Mouse (Mus musculus): ENCODE results near the gene Triobp. TPM values are rescaled to one million over a fixed set of nuclear protein-coding genes. Genes with fewer than 3 reads are reported as not detected.

Gene Triobp
- polyA plus RNA-seq, 1 experiment from 2014 or later = 41.1 TPM

- ATAC-seq (ENCODE audit: insufficient number of reproducible peaks, insufficient read depth, low FRiP score, low read depth) = no peak
- H3K27ac ChIP-seq (replicated peaks in 1 of 2; ENCODE audit: control insufficient read depth in 1 of 2, insufficient read depth in 1 of 2, low read depth in 2 of 2, low read length in 2 of 2) = no peak overlapping the region
- 74% methylated on average over 13 of the region's 13 CpGs for whole genome bisulfite sequencing
These were observed 104.2 kb downstream of the Triobp start for GRCm38 (mm10) chr15:79051461-79052360.

GRCm38 (mm10) chr15:79052366-79052765 lies 104.8 kb downstream of the Triobp start:
- H3K27ac ChIP-seq (replicated peaks in 1 of 2; ENCODE audit: control insufficient read depth in 1 of 2, insufficient read depth in 1 of 2, low read depth in 2 of 2, low read length in 2 of 2) = no peak overlapping the region
- no peak overlapping the region for H3K9ac ChIP-seq (ENCODE audit: low read length)
- peaks cover 49% of the 10 kb centered on the region for H3K36me3 ChIP-seq (ENCODE audit: control insufficient read depth, insufficient read depth, low read length)
- H3K9me3 ChIP-seq (ENCODE audit: control insufficient read depth, low read length) = no peaks in the 10 kb centered on the region
- no peak overlapping the region for H3K4me2 ChIP-seq (ENCODE audit: low read length)
- no peaks in the 10 kb centered on the region for H3K27me3 ChIP-seq (ENCODE audit: control insufficient read depth, insufficient read depth, low read length)
- peaks cover 0 to 3% of the 10 kb centered on the region in 2 experiments; a peak in 1 of 4 replicates for H3K4me1 ChIP-seq (ENCODE audit: control insufficient read depth in 2 of 2, insufficient read depth in 2 of 2, low read length in 2 of 2)
- WGBS = 78% methylated on average over 2 of the region's 2 CpGs
- H3K4me3 ChIP-seq (ENCODE audit: control insufficient read depth in 1 of 2, insufficient read depth in 1 of 2, low read depth in 1 of 2, low read length in 2 of 2) = no peak overlapping the region
- no peak for ATAC-seq (ENCODE audit: insufficient number of reproducible peaks, insufficient read depth, low FRiP score, low read depth)

More at GRCm38 (mm10) chr15:79051461-79052360, 104.2 kb downstream of the Triobp start:
- Histone ChIP-seq H3K4me3 (ENCODE audit: control insufficient read depth in 1 of 2, insufficient read depth in 1 of 2, low read depth in 1 of 2, low read length in 2 of 2) (no peak overlapping the region), H3K4me2 (ENCODE audit: low read length) (no peak overlapping the region), H3K4me1 (ENCODE audit: control insufficient read depth in 2 of 2, insufficient read depth in 2 of 2, low read length in 2 of 2) (peaks cover 0 to 3% of the 10 kb centered on the region in 2 experiments; a peak in 1 of 4 replicates), H3K27me3 (ENCODE audit: control insufficient read depth, insufficient read depth, low read length) (no peaks in the 10 kb centered on the region), H3K9ac (ENCODE audit: low read length) (no peak overlapping the region), H3K36me3 (ENCODE audit: control insufficient read depth, insufficient read depth, low read length) (peaks cover 42% of the 10 kb centered on the region), H3K9me3 (ENCODE audit: control insufficient read depth, low read length) (no peaks in the 10 kb centered on the region)

Small RNAs within 50 kb of the gene (microRNA-seq; reads per million reads assigned to microRNA genes)
- 0.84 reads per million for gene Mir6956

Other genes starting within 250 kb of the Triobp start
- gene Elfn2, start 229.0 kb upstream of the Triobp start, polyA plus RNA-seq (2014; fragmentation: Nextera tagmentation; extraction: Ambion mirVana) = not detected in 2 replicates
- 8.2 and 8.3 TPM in 2 replicates for gene Mfng, start 174.2 kb upstream of the Triobp start, polyA plus RNA-seq (2014; fragmentation: Nextera tagmentation; extraction: Ambion mirVana)
- 6.5 and 7.1 TPM in 2 replicates for gene Card10, start 144.7 kb upstream of the Triobp start, polyA plus RNA-seq (2014; fragmentation: Nextera tagmentation; extraction: Ambion mirVana)
- gene Cdc42ep1, start 105.1 kb upstream of the Triobp start, polyA plus RNA-seq (2014; fragmentation: Nextera tagmentation; extraction: Ambion mirVana) = 29.0 and 30.1 TPM in 2 replicates
- gene Lgals2, start 92.2 kb upstream of the Triobp start, polyA plus RNA-seq (2014; fragmentation: Nextera tagmentation; extraction: Ambion mirVana) = not detected in 2 replicates
- 30.7 and 33.2 TPM in 2 replicates for gene Gga1, start 70.5 kb upstream of the Triobp start, polyA plus RNA-seq (2014; fragmentation: Nextera tagmentation; extraction: Ambion mirVana)
- gene Gm49510, start 48.1 kb upstream of the Triobp start, polyA plus RNA-seq (2014; fragmentation: Nextera tagmentation; extraction: Ambion mirVana) = 0.16 TPM in 1 of 2 replicates, not detected in the other
- 13.6 and 14.5 TPM in 2 replicates for gene Sh3bp1, start 48.0 kb upstream of the Triobp start, polyA plus RNA-seq (2014; fragmentation: Nextera tagmentation; extraction: Ambion mirVana)
- gene Pdxp, start 33.8 kb upstream of the Triobp start, polyA plus RNA-seq (2014; fragmentation: Nextera tagmentation; extraction: Ambion mirVana) = 26.2 and 26.6 TPM in 2 replicates
- gene Lgals1, start 21.0 kb upstream of the Triobp start, polyA plus RNA-seq (2014; fragmentation: Nextera tagmentation; extraction: Ambion mirVana) = 708 and 842 TPM in 2 replicates
- gene Nol12, start 12.8 kb upstream of the Triobp start, polyA plus RNA-seq (2014; fragmentation: Nextera tagmentation; extraction: Ambion mirVana) = 30.5 and 32.6 TPM in 2 replicates
- 102 and 117 TPM in 2 replicates for gene H1f0, start 80.7 kb downstream of the Triobp start, polyA plus RNA-seq (2014; fragmentation: Nextera tagmentation; extraction: Ambion mirVana)
- gene Galr3, start 94.2 kb downstream of the Triobp start, polyA plus RNA-seq (2014; fragmentation: Nextera tagmentation; extraction: Ambion mirVana) = not detected in 2 replicates
- gene Ankrd54, start 115.2 kb downstream of the Triobp start, polyA plus RNA-seq (2014; fragmentation: Nextera tagmentation; extraction: Ambion mirVana) = 20.2 and 23.0 TPM in 2 replicates
- 144 and 153 TPM in 2 replicates for gene Eif3l, start 127.5 kb downstream of the Triobp start, polyA plus RNA-seq (2014; fragmentation: Nextera tagmentation; extraction: Ambion mirVana)
- 18.9 and 20.2 TPM in 2 replicates for gene Micall1, start 161.2 kb downstream of the Triobp start, polyA plus RNA-seq (2014; fragmentation: Nextera tagmentation; extraction: Ambion mirVana)
- gene Polr2f, start 193.3 kb downstream of the Triobp start, polyA plus RNA-seq (2014; fragmentation: Nextera tagmentation; extraction: Ambion mirVana) = 271 and 299 TPM in 2 replicates
- 5.6 and 8.4 TPM in 2 replicates for gene 1700088E04Rik, start 193.5 kb downstream of the Triobp start, polyA plus RNA-seq (2014; fragmentation: Nextera tagmentation; extraction: Ambion mirVana)
- gene Sox10, start 217.5 kb downstream of the Triobp start, polyA plus RNA-seq (2014; fragmentation: Nextera tagmentation; extraction: Ambion mirVana) = 0.63 and 0.80 TPM in 2 replicates

All from heart, embryonic 14.5 days (tissue).